Mouse (Mus musculus) thymus, adult 2 months (tissue): Measurements from ENCODE around the gene Orc2.

Source experiments
- CTCF ChIP-seq: fragments of 200-500 bp; IDR thresholded peaks from 2 replicates; pipeline ENCODE4 v1.5.1; 2012; ENCODE audit warnings: mild to moderate bottlenecking, control low read depth, low read length, moderate library complexity, borderline replicate concordance; ENCODE audit not compliant: control insufficient read depth, poor library complexity, insufficient read depth; ENCODE audit errors: extremely low read depth
- POLR2A ChIP-seq: fragments of 200-500 bp; IDR thresholded peaks from 2 replicates; pipeline ENCODE4 v1.6.1; 2012; ENCODE audit warnings: mild to moderate bottlenecking, low read length, control low read depth, moderate library complexity; ENCODE audit not compliant: control insufficient read depth, poor library complexity, insufficient read depth; ENCODE audit errors: extremely low read depth

DNA sequence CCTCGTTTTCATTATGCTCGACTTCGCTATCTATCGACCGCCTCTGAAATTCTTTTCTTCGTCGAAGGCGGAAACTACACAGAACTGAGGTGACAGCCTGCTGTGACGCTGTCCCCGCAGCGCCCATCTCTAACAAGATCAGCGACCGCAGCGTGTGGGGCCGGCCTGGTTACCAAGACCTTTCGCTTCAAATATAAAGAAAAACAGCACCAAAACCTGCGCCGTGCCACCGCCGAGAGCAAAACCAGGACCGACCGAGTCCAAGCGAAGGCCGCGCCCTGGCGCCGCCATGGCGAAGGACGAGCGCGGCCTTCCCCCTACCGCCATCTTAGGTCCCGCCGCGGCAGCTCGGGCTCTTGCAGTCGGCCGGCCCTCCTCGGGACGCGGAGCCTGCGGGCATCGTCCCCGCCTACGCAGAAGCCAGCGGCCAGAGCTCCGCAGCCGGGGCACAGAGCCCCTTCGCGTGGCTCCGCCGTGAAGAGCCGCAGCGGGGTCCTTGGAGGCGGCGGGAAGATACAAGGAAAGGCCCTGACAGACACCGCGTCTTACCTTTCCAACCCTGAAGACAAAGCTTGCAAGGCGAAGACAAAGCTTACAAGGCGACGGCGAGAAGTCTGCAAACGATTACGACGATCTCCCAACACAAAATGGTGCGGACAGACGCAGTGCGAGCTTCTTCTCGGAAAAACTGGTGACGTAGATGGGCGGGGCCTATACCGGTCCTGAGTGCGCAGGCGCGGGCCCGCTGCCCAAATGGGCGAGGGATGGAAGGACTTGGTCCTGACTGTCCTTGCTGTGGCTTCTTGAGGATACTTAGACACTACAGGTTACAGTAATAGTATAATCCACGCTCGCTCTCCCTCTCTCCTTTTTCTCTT is 81.3 kb downstream of the Orc2 start, which contains the start of gene Clk1:
- TF ChIP-seq CTCF = 0 out of 2 replicates have a peak, but pooled peaks have one; percentile 39
- peak; percentile 95 for TF ChIP-seq POLR2A
